Mouse (Mus musculus) thymus, adult 2 months (tissue): ENCODE measurements around the gene Copb2.

Source experiments
- CTCF ChIP-seq: fragments of 200-500 bp; IDR thresholded peaks from 2 replicates; pipeline ENCODE4 v1.5.1; 2012; ENCODE audit warnings: mild to moderate bottlenecking, control low read depth, low read length, moderate library complexity, borderline replicate concordance; ENCODE audit not compliant: control insufficient read depth, poor library complexity, insufficient read depth; ENCODE audit errors: extremely low read depth
- POLR2A ChIP-seq: fragments of 200-500 bp; IDR thresholded peaks from 2 replicates; pipeline ENCODE4 v1.6.1; 2012; ENCODE audit warnings: mild to moderate bottlenecking, low read length, control low read depth, moderate library complexity; ENCODE audit not compliant: control insufficient read depth, poor library complexity, insufficient read depth; ENCODE audit errors: extremely low read depth

GRCm38 (mm10) chr9:98600094-98600493, 36.6 kb downstream of the Copb2 start:
- TF ChIP-seq CTCF: no peak
- TF ChIP-seq POLR2A: no peak
